14 mouse cellular contexts compared by ENCODE assay signal in the genomic region with DNA sequence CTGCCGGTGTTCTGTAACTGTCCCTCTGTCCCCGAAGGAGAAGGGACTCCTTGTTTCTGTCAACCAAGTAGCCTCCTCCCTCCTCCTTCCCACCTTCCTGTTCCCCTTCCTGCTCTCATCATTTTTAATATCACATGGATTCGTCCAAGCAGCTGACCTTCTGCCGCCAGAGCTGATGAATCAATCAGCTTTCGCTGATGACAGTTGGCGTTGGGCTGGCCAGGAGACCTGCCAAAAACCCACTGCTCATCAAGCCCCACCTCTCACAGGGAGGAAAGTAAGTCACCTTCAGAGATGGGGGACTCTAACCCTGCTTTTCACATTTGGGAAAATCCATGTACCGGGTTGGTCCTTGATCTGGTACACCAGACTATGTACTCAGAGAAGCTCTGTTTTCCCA.
A peak's percentile ranks its signal among the peaks of the same experiment; 100 is the strongest.
DNase-seq lines count a peak whose midpoint lies in the region.
"Had no signal": no experiment of that assay in that cellular context is flagged by ENCODE, and none has a peak within 500 bp of the region (broad histone marks: within the 10 kb centered on the region; RNA-seq: fewer than 3 reads in every experiment).

No protein-coding gene starts in this region.

- DNase-seq in adrenal gland, adult 2 months, result peak; percentile 48
- no peak for DNase-seq in adrenal gland, adult 8-10 months
- peak; percentile 32 for DNase-seq in adrenal gland, postnatal 14 days
- no peak for DNase-seq in adrenal gland, adult 18-20 months (ENCODE audit: low spot score in 2 of 2)
- peak; percentile 52 to 73 for DNase-seq in cerebellum, postnatal 14 days
- no peak for DNase-seq in cerebellum, postnatal 36 days
- DNase-seq in adrenal gland, postnatal 25 days, result peak; percentile 25
- no peak for DNase-seq in T-cell, adult 2 months (ENCODE audit: low spot score)
- DNase-seq: B cell, adult 2 months; cerebellum, adult 11 months; cerebellum, adult 18-20 months; cerebellum, adult 8-10 months; cerebellum, postnatal 25 days; embryo, embryonic 11 days had no signal

Comparison
In these comparisons a context has a peak if more than half of its experiments do, and no peak if none do; other contexts are left out.
1. DNase-seq: peak in adrenal gland, adult 2 months (single experiment), adrenal gland, postnatal 14 days (single experiment), cerebellum, postnatal 14 days (2 of 2) and adrenal gland, postnatal 25 days (single experiment); none in adrenal gland, adult 8-10 months (single experiment), adrenal gland, adult 18-20 months (0 of 2), cerebellum, postnatal 36 days (0 of 2) and T-cell, adult 2 months (single experiment).